Mouse (Mus musculus) C2C12 (cell line): ENCODE measurements around the gene Acbd4. TPM values are rescaled to one million over a fixed set of nuclear protein-coding genes. Genes with fewer than 3 reads are reported as not detected.

ENCODE experiments used
- H3K27me3 ChIP-seq: one replicate; pipeline ENCODE4 v1.6.1; 2011; ENCODE audit not compliant: control insufficient read depth, insufficient read depth, insufficient read length
- H3K36me3 ChIP-seq: one replicate; pipeline ENCODE4 v1.6.1; 2011; ENCODE audit not compliant: control insufficient read depth, insufficient read depth
- H3K4me3 ChIP-seq: one replicate; pipeline ENCODE4 v1.5.1; 2011; ENCODE audit warnings: mild to moderate bottlenecking, control low read depth; ENCODE audit not compliant: poor library complexity, insufficient read depth, severe bottlenecking
- H3K79me2 ChIP-seq: one replicate; pipeline ENCODE4 v1.6.1; 2011; ENCODE audit not compliant: control insufficient read depth, insufficient read depth
- H3K79me3 ChIP-seq: one replicate; pipeline ENCODE4 v1.6.1; 2011; ENCODE audit warnings: low read depth, control low read depth
- H3ac ChIP-seq: one replicate; pipeline ENCODE3; 2011; ENCODE audit warnings: low read depth; ENCODE audit not compliant: control insufficient read depth, insufficient read length
- CEBPB ChIP-seq: IDR thresholded peaks from one replicate; pipeline ENCODE4 v1.6.1; 2011; ENCODE audit warnings: low read depth, mild to moderate bottlenecking, control low read depth, moderate library complexity
- CTCF ChIP-seq: IDR thresholded peaks from one replicate; pipeline ENCODE4 v1.5.1; 2011; ENCODE audit not compliant: control insufficient read depth, insufficient read depth, insufficient read length
- FOSL1 ChIP-seq: IDR thresholded peaks from one replicate; pipeline ENCODE4 v1.8.0; 2011; ENCODE audit warnings: mild to moderate bottlenecking, low read length; ENCODE audit not compliant: poor library complexity, insufficient read depth, severe bottlenecking
- MAX ChIP-seq: IDR thresholded peaks from one replicate; pipeline ENCODE4 v1.6.1; 2011; ENCODE audit warnings: mild to moderate bottlenecking, control low read depth
- MYOD1 ChIP-seq: IDR thresholded peaks from one replicate; pipeline ENCODE4 v1.6.1; 2011; ENCODE audit warnings: low read depth; ENCODE audit not compliant: control insufficient read depth, insufficient read length
- MYOG ChIP-seq: IDR thresholded peaks from one replicate; pipeline ENCODE4 v1.6.1; 2011; ENCODE audit not compliant: control insufficient read depth, insufficient read length; ENCODE audit errors: extremely low read depth
- USF1 ChIP-seq: IDR thresholded peaks from one replicate; pipeline ENCODE4 v1.6.1; 2011; ENCODE audit warnings: low read depth, mild to moderate bottlenecking, control low read depth, moderate library complexity
- polyA plus RNA-seq: library from polyadenylated mRNA; unstranded; fragments of >200 nt; fragmentation: generic; extraction: Trizol; gene quantifications from one replicate; pipeline ENCODE4 v1.2.1, GENCODE M21; 2012; ENCODE audit warnings: missing spikeins

Gene Acbd4
- polyA plus RNA-seq, 1 experiment = 23.0 TPM

GRCm38 (mm10) chr11:103070322-103070880 lies 31.1 kb upstream of the Acbd4 start:
- no peak overlapping the region for H3K4me3 ChIP-seq
- no peak overlapping the region for H3ac ChIP-seq
- no peaks in the 10 kb centered on the region for H3K79me2 ChIP-seq
- peaks cover 94% of the 10 kb centered on the region for H3K36me3 ChIP-seq
- H3K79me3 ChIP-seq = no peaks in the 10 kb centered on the region
- no peaks in the 10 kb centered on the region for H3K27me3 ChIP-seq
- TF ChIP-seq CTCF (no peak), MYOD1 (no peak), USF1 (no peak), MYOG (no peak), CEBPB (no peak)

- H3K27me3 ChIP-seq = no peaks in the 10 kb centered on the region
- H3ac ChIP-seq = no peak overlapping the region
- H3K79me2 ChIP-seq = no peaks in the 10 kb centered on the region
- H3K36me3 ChIP-seq = peaks cover 93% of the 10 kb centered on the region
- no peak overlapping the region for H3K4me3 ChIP-seq
- no peaks in the 10 kb centered on the region for H3K79me3 ChIP-seq
- no peak for TF ChIP-seq FOSL1
Measured at GRCm38 (mm10) chr11:103073671-103074070, 27.8 kb upstream of the Acbd4 start.

- H3K79me3 ChIP-seq = no peaks in the 10 kb centered on the region
- no peak overlapping the region for H3ac ChIP-seq
- TF ChIP-seq FOSL1 (no peak), USF1 (no peak), MYOG (no peak), CEBPB (no peak), MAX (no peak), CTCF (no peak)
- H3K36me3 ChIP-seq = peaks cover 93% of the 10 kb centered on the region
- no peaks in the 10 kb centered on the region for H3K79me2 ChIP-seq
- H3K27me3 ChIP-seq = no peaks in the 10 kb centered on the region
- H3K4me3 ChIP-seq = no peak overlapping the region
Measured at GRCm38 (mm10) chr11:103074121-103074650, 27.3 kb upstream of the Acbd4 start.

GRCm38 (mm10) chr11:103074796-103075323 lies 26.6 kb upstream of the Acbd4 start:
- Histone ChIP-seq H3K4me3 (no peak overlapping the region), H3K79me2 (no peaks in the 10 kb centered on the region), H3ac (no peak overlapping the region), H3K27me3 (no peaks in the 10 kb centered on the region), H3K36me3 (peaks cover 91% of the 10 kb centered on the region), H3K79me3 (no peaks in the 10 kb centered on the region)
- TF ChIP-seq MAX = no peak
- TF ChIP-seq FOSL1 = no peak
- TF ChIP-seq USF1 = no peak
- no peak for TF ChIP-seq MYOG
- TF ChIP-seq MYOD1 = no peak
- no peak for TF ChIP-seq CTCF
- no peak for TF ChIP-seq CEBPB

GRCm38 (mm10) chr11:103076010-103076409 lies 25.5 kb upstream of the Acbd4 start:
- Histone ChIP-seq H3K79me3 (no peaks in the 10 kb centered on the region), H3K4me3 (no peak overlapping the region), H3K36me3 (peaks cover 81% of the 10 kb centered on the region), H3K27me3 (no peaks in the 10 kb centered on the region), H3K79me2 (peaks cover 11% of the 10 kb centered on the region), H3ac (no peak overlapping the region)
- no peak for TF ChIP-seq CEBPB
- no peak for TF ChIP-seq MAX
- TF ChIP-seq USF1 = no peak
- no peak for TF ChIP-seq MYOD1
- no peak for TF ChIP-seq CTCF
- no peak for TF ChIP-seq MYOG

GRCm38 (mm10) chr11:103076581-103076980 lies 24.9 kb upstream of the Acbd4 start:
- no peaks in the 10 kb centered on the region for H3K79me3 ChIP-seq
- peaks cover 77% of the 10 kb centered on the region for H3K36me3 ChIP-seq
- no peak overlapping the region for H3K4me3 ChIP-seq
- H3ac ChIP-seq = no peak overlapping the region
- no peaks in the 10 kb centered on the region for H3K27me3 ChIP-seq
- TF ChIP-seq FOSL1 (no peak), MYOG (no peak), MYOD1 (no peak), CEBPB (no peak), MAX (no peak), USF1 (no peak), CTCF (no peak)
- H3K79me2 ChIP-seq = peaks cover 16% of the 10 kb centered on the region
